Mouse (Mus musculus) Patski (cell line): ENCODE results near the gene Cox6b1. TPM values are rescaled to one million over a fixed set of nuclear protein-coding genes. Genes with fewer than 3 reads are reported as not detected.

Experiments
- ATAC-seq: fragments of 100-300 bp; one replicate; pipeline ENCODE4 v1.8.0; 2021
- CTCF ChIA-PET: fragments of 350-600 bp; sonication (Branson Sonifier 250); formaldehyde crosslinking; loops from one replicate; lab custom pipeline; 2022; ENCODE audit warnings: inconsistent platforms; lab: Charles Lee
- POLR2A ChIA-PET: fragments of 350-600 bp; sonication (Branson Sonifier 250); formaldehyde crosslinking; loops from one replicate; lab custom pipeline; 2022; ENCODE audit warnings: antibody characterized with exemption, inconsistent platforms; lab: Charles Lee
- DNase-seq: peaks from one replicate; pipeline ENCODE4 v3.0.0-alpha.2; 2011; ENCODE audit warnings: low read depth, low spot score
- H3K27me3 ChIP-seq: fragments of 371-371 bp; one replicate; pipeline ENCODE4 v1.5.1; 2021
- CTCF ChIP-seq: fragments of 100-300 bp; IDR thresholded peaks from one replicate; pipeline ENCODE4 v1.5.1; 2021
- in situ Hi-C: fragments of 300-500 bp; cut with MboI; formaldehyde crosslinking; loops from 3 replicates; pipeline ENCODE4 v1.11.1; 2018; ENCODE audit warnings: low pct_unique_long_range_greater_than_20kb, mixed read lengths
- polyA plus RNA-seq: library from polyadenylated mRNA; unstranded; gene quantifications from one replicate; pipeline ENCODE4 v1.2.3, GENCODE M21; 2021

Gene Cox6b1
- polyA plus RNA-seq, 1 experiment from 2014 or later, result 1,119 TPM

DNA sequence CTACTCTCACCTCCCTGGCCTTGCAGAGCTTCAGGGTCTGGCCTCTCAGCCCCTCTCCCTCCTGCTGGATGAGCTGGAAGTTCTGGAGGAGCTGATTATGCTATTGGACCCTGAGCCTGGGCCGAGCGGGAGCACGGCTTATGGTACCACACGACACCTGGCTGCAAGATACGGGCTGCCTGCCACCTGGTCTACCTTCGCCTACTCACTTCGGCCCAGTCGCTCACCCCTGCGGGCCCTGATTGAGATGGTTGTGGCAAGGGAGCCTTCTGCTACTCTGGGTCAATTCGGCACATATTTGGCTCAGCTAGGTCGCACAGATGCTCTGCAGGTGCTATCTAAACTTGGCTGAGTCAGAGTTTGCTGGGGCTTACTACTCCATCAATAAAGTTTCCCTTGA, 58.4 kb downstream of the Cox6b1 start:
- ATAC-seq (no peak), DNase-seq (no peak)
- in situ Hi-C loops, result no loop called here
- H3K27me3 ChIP-seq, result no peaks in the 10 kb centered on the region
- ChIA-PET CTCF (no interaction called here), POLR2A (interaction anchor here (1.3 to 1.7 kb wide), 2 partner anchors 9 to 13 kb away, joined by 3 to 4 read pairs; no protein-coding TSS in a partner anchor)
- no peak for TF ChIP-seq CTCF

Other genes starting within 250 kb of the Cox6b1 start
- not detected for gene Tyrobp, start 212.4 kb downstream of the Cox6b1 start, polyA plus RNA-seq
- gene Hcst, start 206.3 kb downstream of the Cox6b1 start, polyA plus RNA-seq, result not detected
- 0.86 TPM for gene Nfkbid, start 204.4 kb downstream of the Cox6b1 start, polyA plus RNA-seq
- gene Aplp1, start 180.6 kb downstream of the Cox6b1 start, polyA plus RNA-seq, result 104 TPM
- gene Kirrel2, start 168.5 kb downstream of the Cox6b1 start, polyA plus RNA-seq, result not detected
- not detected for gene Nphs1, start 167.8 kb downstream of the Cox6b1 start, polyA plus RNA-seq
- gene Prodh2, start 132.5 kb downstream of the Cox6b1 start, polyA plus RNA-seq, result 0.05 TPM
- gene Arhgap33, start 91.1 kb downstream of the Cox6b1 start, polyA plus RNA-seq, result 5.4 TPM
- gene Hspb6, start 74.0 kb downstream of the Cox6b1 start, polyA plus RNA-seq, result 29.8 TPM
- 19.5 TPM for gene Proser3, start 73.9 kb downstream of the Cox6b1 start, polyA plus RNA-seq
- gene Lin37, start 66.3 kb downstream of the Cox6b1 start, polyA plus RNA-seq, result 36.4 TPM
- gene U2af1l4, start 62.9 kb downstream of the Cox6b1 start, polyA plus RNA-seq, result 47.8 TPM
- gene Gm49396, start 62.8 kb downstream of the Cox6b1 start, polyA plus RNA-seq, result 3.6 TPM
- 104 TPM for gene Psenen, start 62.5 kb downstream of the Cox6b1 start, polyA plus RNA-seq
- 1.0 TPM for gene Igflr1, start 60.7 kb downstream of the Cox6b1 start, polyA plus RNA-seq
- 40.7 TPM for gene Kmt2b, start 37.4 kb downstream of the Cox6b1 start, polyA plus RNA-seq
- 1.9 TPM for gene Zbtb32, start 27.2 kb downstream of the Cox6b1 start, polyA plus RNA-seq
- gene Upk1a, start 13.3 kb downstream of the Cox6b1 start, polyA plus RNA-seq, result 0.47 TPM
- gene Etv2, start 9.7 kb upstream of the Cox6b1 start, polyA plus RNA-seq, result not detected
- 92.6 TPM for gene Rbm42, start 24.2 kb upstream of the Cox6b1 start, polyA plus RNA-seq
- 13.3 TPM for gene Haus5, start 38.8 kb upstream of the Cox6b1 start, polyA plus RNA-seq
- not detected for gene Pmis2, start 45.5 kb upstream of the Cox6b1 start, polyA plus RNA-seq
- 0.13 TPM for gene 2200002J24Rik, start 72.8 kb upstream of the Cox6b1 start, polyA plus RNA-seq
- not detected for gene Atp4a, start 86.1 kb upstream of the Cox6b1 start, polyA plus RNA-seq
- 177 TPM for gene Tmem147, start 103.4 kb upstream of the Cox6b1 start, polyA plus RNA-seq
- 0.46 TPM for gene Gapdhs, start 117.5 kb upstream of the Cox6b1 start, polyA plus RNA-seq
- gene Sbsn, start 125.3 kb upstream of the Cox6b1 start, polyA plus RNA-seq, result 8.5 TPM
- 0.26 TPM for gene Dmkn, start 137.6 kb upstream of the Cox6b1 start, polyA plus RNA-seq
- not detected for gene Krtdap, start 161.7 kb upstream of the Cox6b1 start, polyA plus RNA-seq
- not detected for gene Ffar2, start 197.6 kb upstream of the Cox6b1 start, polyA plus RNA-seq
- not detected for gene Ffar3, start 230.0 kb upstream of the Cox6b1 start, polyA plus RNA-seq
- gene Ffar1, start 235.4 kb upstream of the Cox6b1 start, polyA plus RNA-seq, result not detected